Mouse (Mus musculus): ENCODE measurements around the gene Nav1.
"Not testable (repeated sequence)": the region's sequence is repeated elsewhere in the genome, so short reads cannot be mapped to it uniquely, and the experiment has no call there.

Nav1 gene

DNA sequence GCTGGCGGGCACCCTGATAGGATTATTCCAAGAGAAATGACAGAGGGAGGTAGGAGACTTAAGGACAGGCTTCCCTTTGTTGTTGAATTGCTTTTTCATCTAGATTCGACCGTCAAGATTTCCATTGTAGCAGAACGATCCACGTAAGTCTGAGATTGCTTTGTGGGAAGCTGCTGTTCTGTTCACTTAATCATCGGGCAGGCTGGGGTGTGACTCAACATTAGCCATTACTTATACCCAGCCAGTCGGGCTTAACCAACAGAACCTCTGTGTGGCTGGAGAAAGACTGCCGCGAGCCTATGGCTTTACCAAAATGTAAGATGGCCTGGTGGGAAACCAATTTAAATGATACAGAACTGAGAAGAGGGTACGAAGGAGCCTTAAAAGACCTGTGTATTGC lies 114.7 kb downstream of the Nav1 start:
- no peak for DNase-seq (ENCODE audit: low spot score in 2 of 2)

- DNase-seq (ENCODE audit: low spot score in 2 of 2) = no peak
Observed at GRCm38 (mm10) chr1:135490931-135491666, 116.0 kb downstream of the Nav1 start.

DNA sequence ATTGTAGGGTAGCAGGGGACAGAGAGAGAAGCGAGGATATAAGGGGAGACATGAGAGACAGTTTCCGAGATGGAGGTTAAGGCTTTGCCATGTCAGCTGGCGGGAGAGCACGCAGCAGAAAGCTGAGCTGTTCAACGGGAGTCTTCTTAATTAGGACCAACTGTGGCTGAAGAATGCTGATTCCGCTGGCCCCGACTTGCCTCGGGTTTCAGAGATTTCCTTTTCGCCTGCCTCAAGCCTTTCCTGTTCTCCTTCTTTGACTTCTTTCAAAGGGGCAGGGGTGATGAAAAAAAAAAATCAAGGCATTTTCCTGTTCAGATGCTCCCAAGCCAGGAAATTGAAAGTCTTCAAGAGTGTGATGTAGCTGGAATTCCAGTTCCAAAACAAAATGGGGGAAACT lies 118.2 kb downstream of the Nav1 start:
- no peak for DNase-seq (ENCODE audit: low spot score in 2 of 2)

DNA sequence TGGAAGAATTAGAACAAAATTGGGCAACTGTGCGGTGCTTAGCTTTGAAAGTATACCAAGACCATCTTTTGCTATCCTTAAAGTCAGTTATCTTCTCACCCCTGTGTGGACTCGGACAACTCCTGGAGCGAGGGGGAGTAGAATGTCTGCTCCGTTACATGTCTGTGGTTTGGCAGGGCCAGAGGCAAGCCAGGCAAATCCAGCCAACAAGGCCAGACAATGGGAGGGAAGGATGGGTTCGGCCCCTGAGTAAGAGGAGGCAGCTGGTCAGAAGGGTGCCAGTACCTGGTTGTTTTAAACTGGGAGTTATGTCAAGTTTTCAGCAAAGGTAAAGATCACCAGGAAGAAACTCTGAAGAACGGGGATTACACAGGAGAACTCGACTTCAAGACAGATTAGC lies 121.9 kb downstream of the Nav1 start:
- no peak for DNase-seq (ENCODE audit: low spot score in 2 of 2)

- DNase-seq (ENCODE audit: low spot score in 2 of 2) = not testable (repeated sequence)
Observed at GRCm38 (mm10) chr1:135484503-135485051, 122.5 kb downstream of the Nav1 start.

DNA sequence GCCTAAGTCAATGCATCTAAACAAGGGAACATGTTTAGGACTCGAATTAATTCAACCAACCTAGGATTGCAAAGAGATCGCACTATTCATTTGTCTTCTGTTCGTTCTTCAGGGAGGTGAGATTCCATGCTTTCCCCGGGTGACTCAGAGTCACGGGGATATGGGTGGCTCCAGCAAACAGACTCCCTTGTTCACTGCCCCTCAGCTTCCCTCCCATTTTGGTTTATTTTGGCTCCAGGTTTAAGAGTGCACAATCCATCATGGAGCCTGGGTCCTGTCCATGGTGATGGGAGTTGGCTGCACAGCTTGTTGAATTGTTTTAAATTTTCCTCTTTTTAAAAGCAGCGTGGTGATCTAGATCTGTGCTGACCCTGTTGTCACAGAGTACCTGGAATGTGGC lies 123.1 kb downstream of the Nav1 start:
- DNase-seq (ENCODE audit: low spot score in 2 of 2) = no peak

DNA sequence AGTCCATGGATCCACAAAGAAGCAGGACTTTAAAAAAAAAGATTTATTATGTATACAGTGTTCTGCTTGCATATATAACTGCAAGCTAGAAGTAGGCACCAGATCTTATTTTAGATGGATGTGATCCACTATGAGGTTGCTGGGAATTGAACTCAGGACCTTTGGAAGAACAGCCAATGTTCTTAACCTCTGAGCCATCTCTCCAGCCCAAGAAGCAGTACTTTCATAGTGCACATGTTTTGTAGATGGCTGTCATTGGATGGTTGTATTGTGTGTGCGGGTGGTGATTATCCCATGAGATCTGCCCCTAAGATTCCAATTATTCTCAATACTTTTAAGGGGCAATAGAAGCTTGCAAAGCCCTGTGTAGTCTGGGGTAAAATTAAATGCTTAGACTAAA lies 124.4 kb downstream of the Nav1 start:
- no peak for DNase-seq (ENCODE audit: low spot score in 2 of 2)

- no peak for DNase-seq (ENCODE audit: low spot score in 2 of 2)
Observed at GRCm38 (mm10) chr1:135481656-135482055, 125.4 kb downstream of the Nav1 start.

- no peak for DNase-seq (ENCODE audit: low spot score in 2 of 2)
Observed at GRCm38 (mm10) chr1:135480815-135481214, 126.3 kb downstream of the Nav1 start.

- no peak for DNase-seq (ENCODE audit: low spot score in 2 of 2)
Observed at GRCm38 (mm10) chr1:135475571-135475895, 131.6 kb downstream of the Nav1 start.

DNA sequence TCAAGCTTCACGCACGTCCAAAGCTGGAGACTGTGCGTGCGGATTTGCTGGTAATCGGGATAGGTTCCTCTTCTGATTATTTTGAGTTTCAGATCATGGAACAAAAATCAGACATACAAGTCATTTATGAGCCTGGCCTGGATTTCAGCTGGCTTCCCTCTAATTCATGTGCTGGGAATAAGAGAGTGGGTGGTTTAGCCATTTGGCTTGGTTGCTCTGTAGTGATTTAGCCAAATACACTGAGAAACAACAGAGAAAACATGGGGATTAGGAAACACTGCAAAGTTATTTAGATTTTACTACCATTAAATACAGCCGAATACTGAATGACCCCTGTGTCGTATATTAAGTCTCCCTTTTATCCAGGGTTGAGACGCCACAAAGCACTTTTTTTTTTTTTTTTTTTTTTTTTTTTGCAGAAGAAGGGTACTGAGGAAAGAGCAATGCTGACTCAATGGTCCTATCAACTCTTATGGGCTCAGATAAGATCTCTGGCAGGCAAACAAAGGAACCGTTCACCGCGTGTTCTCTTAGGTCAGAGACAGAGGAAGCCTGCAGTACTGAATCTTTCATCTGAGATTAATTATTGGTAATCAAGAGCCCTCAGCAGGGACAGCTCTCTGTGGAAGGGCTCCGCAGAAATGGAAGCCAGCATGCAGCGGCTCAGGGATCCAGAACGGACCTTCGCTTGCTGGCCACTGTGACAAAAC lies 132.1 kb downstream of the Nav1 start:
- peak in 1 of 2 experiments; percentile 45 for DNase-seq (ENCODE audit: low spot score in 2 of 2)

DNA sequence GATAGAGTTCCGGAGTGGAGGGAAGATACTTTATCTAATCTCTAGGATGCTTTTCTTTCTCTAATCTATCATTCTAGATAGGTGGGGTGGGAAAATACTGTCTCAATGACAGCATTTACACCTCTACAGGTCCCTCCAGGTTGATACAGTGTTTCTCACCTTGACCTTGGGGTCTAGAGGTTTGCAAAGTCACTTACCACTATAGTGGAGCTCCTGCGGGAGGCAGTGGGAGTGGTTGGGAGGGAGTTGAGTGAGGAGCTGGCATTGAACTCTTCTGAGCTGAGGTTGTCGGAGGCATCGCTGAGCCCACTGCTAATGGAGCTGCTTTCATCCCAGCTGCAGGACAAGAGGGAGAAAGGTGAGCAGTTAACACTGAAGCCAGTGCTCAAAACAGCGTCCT lies 134.6 kb downstream of the Nav1 start:
- no peak for DNase-seq (ENCODE audit: low spot score in 2 of 2)

DNA sequence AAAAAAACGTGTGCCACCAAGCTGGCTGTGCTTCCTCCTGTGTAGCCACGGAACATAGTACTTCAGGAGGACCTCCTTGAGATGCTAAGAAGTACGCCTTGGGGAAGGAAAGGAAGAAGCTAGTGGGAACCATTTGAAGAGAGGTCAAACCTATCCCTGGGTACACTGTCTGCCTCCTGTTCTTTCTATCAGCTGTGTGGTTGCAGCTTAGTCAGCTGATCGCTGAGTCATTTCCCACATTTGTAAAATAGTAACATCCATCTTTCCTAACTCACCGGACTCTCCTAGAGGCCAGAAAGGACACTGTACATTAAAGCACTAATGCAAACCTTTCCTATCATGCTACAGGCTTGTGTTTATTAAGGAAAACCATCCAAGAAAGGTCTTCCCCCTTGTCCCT lies 135.4 kb downstream of the Nav1 start:
- DNase-seq (ENCODE audit: low spot score in 2 of 2) = no peak

DNA sequence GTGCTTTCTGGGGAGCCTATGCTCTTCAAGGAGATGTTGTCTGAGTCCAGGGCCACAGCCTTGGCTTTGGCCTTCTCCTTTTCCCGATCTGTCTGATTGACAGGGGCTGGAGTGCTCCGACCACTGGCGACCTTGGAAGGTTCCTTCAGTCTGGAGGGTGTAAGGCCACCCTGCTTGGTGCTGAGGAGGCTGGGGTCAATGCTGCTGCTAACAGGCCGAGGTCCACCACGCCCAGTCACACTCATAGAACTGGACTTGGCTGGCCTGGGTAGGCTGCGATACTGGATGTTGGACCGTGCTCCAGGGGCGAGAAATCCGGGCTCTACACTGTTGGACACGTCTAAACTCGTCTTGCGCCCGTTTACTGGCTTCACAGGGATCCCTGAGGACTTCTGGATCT lies 136.5 kb downstream of the Nav1 start:
- no peak for DNase-seq (ENCODE audit: low spot score in 2 of 2)

GRCm38 (mm10) chr1:135467462-135467861 lies 139.6 kb downstream of the Nav1 start:
- DNase-seq (ENCODE audit: low spot score in 2 of 2) = no peak

- peak in 1 of 2 experiments; percentile 54 for DNase-seq (ENCODE audit: low spot score in 2 of 2)
Observed at GRCm38 (mm10) chr1:135466935-135467334, 140.2 kb downstream of the Nav1 start.

- no peak for DNase-seq (ENCODE audit: low spot score in 2 of 2)
Observed at GRCm38 (mm10) chr1:135465734-135466133, 141.4 kb downstream of the Nav1 start.

- no peak for DNase-seq (ENCODE audit: low spot score in 2 of 2)
Observed at GRCm38 (mm10) chr1:135462736-135463135, 144.4 kb downstream of the Nav1 start.

DNA sequence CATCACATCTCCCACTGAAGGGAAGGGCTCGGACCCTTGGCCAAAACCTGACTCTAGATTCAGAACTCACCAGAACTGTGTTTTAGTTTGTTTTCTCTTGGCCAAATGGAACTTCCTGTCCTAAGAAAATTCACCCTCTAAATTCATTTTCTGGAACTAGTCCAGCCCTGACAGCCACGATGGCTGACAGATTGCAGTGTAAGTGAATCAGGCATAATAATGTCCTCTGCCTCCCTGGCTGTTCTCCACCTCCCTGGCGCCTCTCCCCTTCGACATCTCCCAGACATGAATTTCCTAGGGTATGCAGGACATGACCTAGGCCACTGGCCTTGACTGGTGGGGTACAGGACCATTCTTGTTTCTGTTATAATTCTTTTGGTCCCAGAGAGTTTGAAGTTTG lies 144.8 kb downstream of the Nav1 start:
- DNase-seq (ENCODE audit: low spot score in 2 of 2) = peak in 1 of 2 experiments; percentile 30

GRCm38 (mm10) chr1:135461097-135461730 lies 145.9 kb downstream of the Nav1 start:
- DNase-seq (ENCODE audit: low spot score in 2 of 2) = peak in 1 of 2 experiments; percentile 59

- DNase-seq (ENCODE audit: low spot score in 2 of 2) = no peak
Observed at GRCm38 (mm10) chr1:135460521-135460920, 146.6 kb downstream of the Nav1 start.

GRCm38 (mm10) chr1:135457860-135458259 lies 149.2 kb downstream of the Nav1 start:
- no peak for DNase-seq (ENCODE audit: low spot score in 2 of 2)

DNA sequence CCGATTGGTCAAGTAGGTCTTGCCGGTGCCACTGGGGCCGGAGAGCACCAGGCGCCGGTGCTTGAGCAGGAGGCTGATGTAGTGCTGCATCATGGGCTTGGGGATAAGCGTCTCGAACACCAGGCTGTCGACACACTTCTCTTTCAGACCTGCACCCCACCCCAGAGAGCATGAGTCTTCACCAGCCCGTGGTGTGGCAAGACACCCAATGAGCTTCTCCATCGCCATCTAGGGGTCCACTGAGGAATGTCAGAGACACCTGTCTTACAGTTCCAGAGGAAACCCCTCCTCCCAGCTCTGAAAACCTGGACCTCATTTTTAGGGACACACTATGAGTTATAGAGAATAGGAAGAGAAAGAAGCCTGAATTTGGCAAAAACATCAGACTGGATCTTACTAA lies 154.8 kb downstream of the Nav1 start:
- DNase-seq (ENCODE audit: low spot score in 2 of 2) = no peak
